Mouse (Mus musculus) kidney, postnatal 14 days (tissue): ENCODE data around the gene Cybrd1.

Experiments used
- DNase-seq: peaks from one replicate; pipeline ENCODE4 v3.0.0; 2022; ENCODE audit warnings: mixed read lengths

Cybrd1 gene

GRCm38 (mm10) chr2:71176329-71177249 is 58.9 kb downstream of the Cybrd1 start:
- DNase-seq = no peak

- DNase-seq = no peak
These were observed 59.5 kb downstream of the Cybrd1 start for GRCm38 (mm10) chr2:71177250-71177615.

GRCm38 (mm10) chr2:71177760-71178159 is 60.0 kb downstream of the Cybrd1 start:
- DNase-seq = no peak

GRCm38 (mm10) chr2:71179716-71180115 is 62.0 kb downstream of the Cybrd1 start:
- DNase-seq = no peak

GRCm38 (mm10) chr2:71180566-71181217 is 63.0 kb downstream of the Cybrd1 start:
- DNase-seq = no peak

GRCm38 (mm10) chr2:71187950-71188349 is 70.2 kb downstream of the Cybrd1 start:
- DNase-seq = no peak

- peak; percentile 76 for DNase-seq
These were observed 71.1 kb downstream of the Cybrd1 start for GRCm38 (mm10) chr2:71188861-71189260.

- DNase-seq = no peak
These were observed 73.9 kb downstream of the Cybrd1 start for GRCm38 (mm10) chr2:71191391-71192194.

GRCm38 (mm10) chr2:71192195-71192807 is 74.6 kb downstream of the Cybrd1 start:
- no peak for DNase-seq
